Mouse (Mus musculus) liver, embryonic 16.5 days (tissue): Measurements from ENCODE around the gene Mtg2. TPM values are rescaled to one million over a fixed set of nuclear protein-coding genes. Genes with fewer than 3 reads are reported as not detected.

Experiments used
- ATAC-seq: fragments of 200-750 bp; cut with Nextera tagmentation; 2 replicates; pipeline ENCODE4 v1.8.0; 2017; ENCODE audit warnings: low read depth, mild to moderate bottlenecking, moderate number of reproducible peaks, moderate library complexity
- H3K27ac ChIP-seq: fragments of 300-500 bp; sonication (generic); 2 replicates; pipeline ENCODE4 v1.5.1; 2014; ENCODE audit warnings: mild to moderate bottlenecking, low read length
- H3K27me3 ChIP-seq: fragments of 300-500 bp; sonication (generic); 2 replicates; pipeline ENCODE4 v1.6.1; 2014; ENCODE audit warnings: low read depth, low read length, mixed read lengths; ENCODE audit not compliant: control insufficient read depth, insufficient read depth
- H3K36me3 ChIP-seq: fragments of 300-500 bp; sonication (generic); 2 replicates; pipeline ENCODE4 v1.6.1; 2014; ENCODE audit warnings: mild to moderate bottlenecking; ENCODE audit not compliant: control insufficient read depth, insufficient read depth
- H3K4me1 ChIP-seq: fragments of 300-500 bp; sonication (generic); 2 replicates; pipeline ENCODE4 v1.6.1; 2014; ENCODE audit warnings: low read depth, low read length, mixed read lengths; ENCODE audit not compliant: control insufficient read depth
- H3K4me2 ChIP-seq: fragments of 300-500 bp; sonication (generic); 2 replicates; pipeline ENCODE4 v1.6.1; 2014; ENCODE audit warnings: low read depth, low read length, mixed read lengths
- H3K4me3 ChIP-seq: fragments of 300-500 bp; sonication (generic); 2 replicates; pipeline ENCODE4 v1.5.1; 2014; ENCODE audit warnings: low read depth, mild to moderate bottlenecking, low read length
- H3K9ac ChIP-seq: fragments of 300-500 bp; sonication (generic); 2 replicates; pipeline ENCODE4 v1.6.1; 2014; ENCODE audit warnings: low read depth, low read length
- H3K9me3 ChIP-seq: fragments of 300-500 bp; sonication (generic); replicated peaks from 2 replicates; pipeline ENCODE4 v1.6.1; 2016; ENCODE audit warnings: low read length; ENCODE audit not compliant: control insufficient read depth
- WGBS: fragments of 180-500 bp; shearing (Covaris S2); extraction: QIAGEN DNeasy Blood & Tissue Kit; methylation state at CpG from one replicate; pipeline ENCODE4 v1.1.7; 2014; ENCODE audit not compliant: insufficient replicate concordance; 5-methylcytosine and 5-hydroxymethylcytosine counted together
- polyA plus RNA-seq: library from polyadenylated mRNA; unstranded; fragments of >200 nt; fragmentation: Nextera tagmentation; extraction: Ambion mirVana; gene quantifications from 2 replicates; pipeline ENCODE4 v1.2.1, GENCODE M21; 2015

Gene Mtg2
- polyA plus RNA-seq, 1 experiment from 2014 or later, result 9.7 TPM

GRCm38 (mm10) chr2:180072886-180073285 is 2.5 kb downstream of the Mtg2 start:
- H3K4me3 ChIP-seq, result no peak overlapping the region
- no peak overlapping the region for H3K4me2 ChIP-seq
- peaks cover 6% of the 10 kb centered on the region for H3K4me1 ChIP-seq
- ATAC-seq, result no peak
- 79% methylated on average over 7 of the region's 7 CpGs for WGBS
- no peaks in the 10 kb centered on the region for H3K9me3 ChIP-seq
- H3K27ac ChIP-seq, result no peak overlapping the region
- H3K36me3 ChIP-seq, result no peaks in the 10 kb centered on the region
- no peaks in the 10 kb centered on the region for H3K27me3 ChIP-seq
- H3K9ac ChIP-seq, result no peak overlapping the region

DNA sequence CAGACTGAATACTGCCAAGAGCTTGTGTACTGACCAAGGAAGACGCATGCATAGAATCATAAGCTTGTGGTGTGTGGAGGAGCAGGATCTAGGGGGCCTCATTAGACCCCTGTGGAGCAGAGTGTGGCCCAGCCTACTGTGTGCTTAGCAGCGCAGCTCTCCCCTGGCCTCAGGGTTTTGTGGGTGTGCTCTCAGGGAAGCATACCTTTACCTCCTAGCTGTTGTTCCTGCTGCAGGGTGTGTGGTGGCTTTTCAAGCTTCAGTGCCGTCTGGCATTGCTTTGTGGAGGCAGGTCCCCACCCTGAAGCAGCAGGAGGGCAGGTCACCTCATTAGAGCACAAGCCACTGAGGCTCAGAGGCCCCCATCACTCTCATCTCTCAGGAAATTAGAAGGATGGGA is 7.2 kb downstream of the Mtg2 start:
- Histone ChIP-seq H3K27ac (no peak overlapping the region), H3K4me1 (no peaks in the 10 kb centered on the region), H3K4me2 (no peak overlapping the region), H3K9me3 (no peaks in the 10 kb centered on the region), H3K36me3 (no peaks in the 10 kb centered on the region), H3K9ac (no peak overlapping the region), H3K4me3 (no peak overlapping the region), H3K27me3 (no peaks in the 10 kb centered on the region)
- 70% methylated on average over 3 of the region's 3 CpGs for WGBS
- ATAC-seq, result no peak

DNA sequence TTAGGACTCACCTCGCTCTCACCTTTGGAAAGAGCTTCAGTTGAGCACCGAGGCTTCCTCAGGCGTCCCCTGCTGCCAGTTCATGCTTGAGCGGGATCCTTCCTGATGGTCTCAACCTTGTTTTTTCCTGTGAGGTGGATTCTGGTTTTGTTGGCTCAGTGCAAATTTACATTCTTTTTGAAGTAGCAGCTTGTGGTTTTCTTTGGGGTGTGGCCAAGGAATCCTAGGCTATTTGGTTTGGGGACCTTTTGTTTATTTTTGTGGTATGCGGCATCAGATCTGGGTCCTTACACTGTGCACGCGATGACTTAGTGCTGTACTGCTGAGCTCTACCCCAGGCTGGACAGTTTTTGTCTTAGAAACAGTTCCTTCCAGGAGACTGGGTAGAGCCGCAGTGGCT is 10.3 kb downstream of the Mtg2 start:
- Histone ChIP-seq H3K9me3 (no peaks in the 10 kb centered on the region), H3K27ac (no peak overlapping the region), H3K36me3 (no peaks in the 10 kb centered on the region), H3K27me3 (no peaks in the 10 kb centered on the region), H3K9ac (no peak overlapping the region), H3K4me2 (no peak overlapping the region), H3K4me3 (no peak overlapping the region), H3K4me1 (no peaks in the 10 kb centered on the region)
- no peak for ATAC-seq
- 77% methylated on average over 8 of the region's 8 CpGs for WGBS

DNA sequence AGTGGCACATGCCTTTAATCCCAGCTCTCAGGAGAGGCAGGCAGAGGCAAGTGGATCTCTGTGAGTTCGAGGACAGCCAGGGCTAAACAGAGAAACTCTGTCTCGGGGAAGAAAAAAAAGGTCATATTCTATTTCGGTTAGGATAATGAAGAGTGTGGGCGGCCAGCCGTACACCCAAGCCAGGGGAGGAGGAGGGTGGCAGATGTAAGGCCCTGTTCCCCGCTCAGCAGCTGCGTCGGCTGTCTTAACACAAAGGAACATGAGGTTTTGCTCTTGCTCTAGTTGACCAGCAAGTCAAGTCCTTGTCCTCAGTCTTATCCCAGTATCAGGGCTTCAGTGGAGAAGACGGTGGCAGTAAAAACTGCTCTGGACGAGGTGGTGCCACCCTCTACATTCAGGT is 12.7 kb downstream of the Mtg2 start:
- Histone ChIP-seq H3K4me3 (no peak overlapping the region), H3K9ac (no peak overlapping the region), H3K27me3 (no peaks in the 10 kb centered on the region), H3K4me1 (no peaks in the 10 kb centered on the region), H3K36me3 (no peaks in the 10 kb centered on the region), H3K27ac (no peak overlapping the region), H3K4me2 (no peak overlapping the region), H3K9me3 (no peaks in the 10 kb centered on the region)
- WGBS, result 79% methylated on average over 10 of the region's 10 CpGs
- no peak for ATAC-seq

DNA sequence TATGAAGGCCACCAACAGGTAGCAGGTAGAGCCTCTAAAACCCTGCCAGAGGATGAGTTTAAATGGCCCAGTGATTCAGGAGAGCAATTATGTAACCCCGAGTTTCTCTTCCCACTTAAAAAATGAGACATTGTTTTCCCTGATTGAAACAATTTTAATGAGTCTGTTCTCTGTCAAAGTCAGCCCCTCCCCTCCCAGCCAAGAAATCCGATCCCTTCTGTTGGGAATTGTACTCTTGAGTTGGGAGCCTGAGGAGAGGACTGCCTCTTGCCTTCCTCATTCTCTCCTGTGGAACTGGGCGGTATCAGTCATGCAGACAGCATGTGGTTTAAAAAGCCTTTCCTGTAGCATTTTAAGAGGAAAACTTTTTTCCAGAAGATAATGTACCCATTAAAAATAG is 14.2 kb downstream of the Mtg2 start:
- Histone ChIP-seq H3K27ac (no peak overlapping the region), H3K4me2 (no peak overlapping the region), H3K4me3 (no peak overlapping the region), H3K27me3 (no peaks in the 10 kb centered on the region), H3K9ac (no peak overlapping the region), H3K4me1 (no peaks in the 10 kb centered on the region), H3K36me3 (no peaks in the 10 kb centered on the region), H3K9me3 (no peaks in the 10 kb centered on the region)
- ATAC-seq, result no peak
- 55% methylated on average over 3 of the region's 3 CpGs for WGBS

DNA sequence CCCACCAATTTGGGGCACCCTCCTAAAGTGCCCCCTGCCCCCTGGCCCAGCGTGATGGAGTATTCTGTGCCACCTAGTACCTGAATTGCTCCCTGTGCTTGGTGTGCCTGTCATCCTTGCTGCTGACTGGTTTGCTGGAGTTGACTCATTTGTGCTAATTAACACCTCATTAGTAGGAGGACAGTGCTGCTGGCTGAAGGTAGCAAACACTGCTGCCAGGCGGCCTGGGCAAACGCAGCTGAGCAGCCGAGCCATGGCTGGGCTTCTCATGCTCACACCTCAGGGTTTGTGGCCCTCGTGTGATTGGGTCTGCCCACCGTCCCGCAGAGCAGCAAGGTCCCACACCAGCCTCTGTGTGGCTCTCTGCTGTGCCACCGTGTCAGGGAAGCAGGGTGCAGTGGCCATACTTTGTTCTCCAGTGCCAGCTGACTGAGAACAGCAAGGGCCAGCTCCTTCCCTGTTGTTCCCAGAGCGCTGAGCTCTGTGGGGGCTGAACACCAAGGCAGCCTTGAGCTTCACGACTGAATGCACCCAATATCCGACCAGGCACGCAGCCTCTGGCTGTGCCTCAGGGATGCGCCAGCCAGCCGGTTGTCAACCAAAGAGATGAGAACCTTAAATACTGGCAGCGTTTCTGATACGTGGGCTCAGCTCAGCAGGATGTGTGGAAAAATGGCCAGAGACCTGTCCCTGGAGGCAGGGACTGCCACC is 15.7 kb downstream of the Mtg2 start:
- H3K4me1 ChIP-seq, result no peaks in the 10 kb centered on the region
- no peak overlapping the region for H3K4me3 ChIP-seq
- H3K9me3 ChIP-seq, result no peaks in the 10 kb centered on the region
- H3K27ac ChIP-seq, result no peak overlapping the region
- WGBS, result 71% methylated on average over 16 of the region's 16 CpGs
- H3K36me3 ChIP-seq, result no peaks in the 10 kb centered on the region
- H3K9ac ChIP-seq, result no peak overlapping the region
- no peak for ATAC-seq
- no peaks in the 10 kb centered on the region for H3K27me3 ChIP-seq
- H3K4me2 ChIP-seq, result no peak overlapping the region

DNA sequence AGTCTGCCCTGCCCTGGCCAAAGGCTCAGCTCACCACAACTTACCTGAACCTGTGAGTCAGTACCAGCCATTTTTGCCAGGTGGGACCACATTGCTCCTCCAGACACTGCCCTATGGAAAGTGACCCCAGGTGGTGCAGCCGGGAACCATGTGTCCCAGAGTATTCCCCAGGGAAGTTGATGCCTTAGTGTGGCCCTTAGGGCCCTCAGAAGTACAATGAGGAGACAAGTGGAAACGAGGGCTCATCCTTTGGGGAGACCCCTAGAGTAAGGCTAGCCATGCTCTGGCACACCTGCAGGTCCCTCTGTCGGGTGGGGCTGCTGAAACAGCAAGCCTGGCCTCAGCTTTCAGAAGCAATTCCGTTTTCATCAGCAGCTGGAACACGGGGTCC is 16.2 kb downstream of the Mtg2 start:
- 58% methylated on average over 5 of the region's 5 CpGs for WGBS
- no peak overlapping the region for H3K9ac ChIP-seq
- no peak overlapping the region for H3K4me3 ChIP-seq
- H3K4me2 ChIP-seq, result no peak overlapping the region
- H3K27me3 ChIP-seq, result no peaks in the 10 kb centered on the region
- no peaks in the 10 kb centered on the region for H3K4me1 ChIP-seq
- H3K9me3 ChIP-seq, result no peaks in the 10 kb centered on the region
- no peaks in the 10 kb centered on the region for H3K36me3 ChIP-seq
- ATAC-seq, result no peak
- H3K27ac ChIP-seq, result no peak overlapping the region

- Histone ChIP-seq H3K27me3 (no peaks in the 10 kb centered on the region), H3K9me3 (no peaks in the 10 kb centered on the region), H3K27ac (no peak overlapping the region), H3K4me2 (no peak overlapping the region), H3K4me3 (no peak overlapping the region), H3K4me1 (no peaks in the 10 kb centered on the region), H3K36me3 (no peaks in the 10 kb centered on the region), H3K9ac (no peak overlapping the region)
- 81% methylated on average over 4 of the region's 4 CpGs for WGBS
- no peak for ATAC-seq
Measured at GRCm38 (mm10) chr2:180087472-180087871, 17.1 kb downstream of the Mtg2 start.

DNA sequence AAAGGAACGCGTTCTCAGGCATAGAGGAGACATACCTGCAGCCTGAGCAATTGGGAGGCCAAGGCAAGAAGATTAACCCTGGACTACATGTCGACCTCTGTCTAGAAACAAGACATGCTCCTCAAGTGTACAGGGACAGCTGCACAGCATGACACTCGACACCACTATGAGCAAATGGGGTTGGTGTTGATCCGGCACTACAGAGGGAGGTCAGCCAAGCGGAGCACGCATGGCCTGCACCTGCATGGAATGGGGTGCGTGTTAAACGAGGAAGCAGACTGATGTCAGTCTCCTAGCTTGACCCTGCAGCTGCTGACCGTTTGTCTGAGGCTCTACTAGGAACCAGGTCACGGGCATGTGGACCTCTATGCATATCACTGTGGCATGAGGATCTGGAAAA is 19.9 kb downstream of the Mtg2 start:
- 60% methylated on average over 11 of the region's 11 CpGs for WGBS
- H3K27ac ChIP-seq, result no peak overlapping the region
- H3K36me3 ChIP-seq, result no peaks in the 10 kb centered on the region
- no peak overlapping the region for H3K4me3 ChIP-seq
- no peaks in the 10 kb centered on the region for H3K27me3 ChIP-seq
- H3K4me1 ChIP-seq, result no peaks in the 10 kb centered on the region
- no peak overlapping the region for H3K9ac ChIP-seq
- no peak overlapping the region for H3K4me2 ChIP-seq
- no peaks in the 10 kb centered on the region for H3K9me3 ChIP-seq
- no peak for ATAC-seq
